Mouse (Mus musculus): ENCODE data around the gene Klk8.

Klk8 gene

DNA sequence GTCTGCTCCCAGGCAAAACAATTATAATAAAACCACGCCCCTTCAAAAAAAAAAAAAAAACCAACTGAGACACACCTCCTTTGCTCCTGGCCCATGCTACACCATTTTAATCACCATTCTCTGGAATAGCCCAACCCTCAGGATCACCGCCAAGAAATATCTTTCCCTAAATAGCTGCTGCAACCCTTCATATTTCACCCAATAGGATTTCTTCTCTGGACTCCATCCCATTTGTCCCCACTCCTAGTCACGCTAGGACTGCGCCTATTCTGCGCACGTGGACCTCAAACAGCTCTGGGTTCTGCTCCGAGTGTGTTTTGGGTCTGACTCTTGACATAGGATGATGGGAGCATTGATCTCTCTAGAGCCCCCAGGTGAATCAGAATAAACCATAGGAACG is 1.0 kb upstream of the Klk8 start:
- DNase-seq, result no peak

GRCm38 (mm10) chr7:43797844-43798462 is 576 bp downstream of the Klk8 start:
- peak; percentile 41 to 49 for DNase-seq

- DNase-seq, result no peak
Observed at GRCm38 (mm10) chr7:43799876-43800275, 2.5 kb downstream of the Klk8 start.

DNA sequence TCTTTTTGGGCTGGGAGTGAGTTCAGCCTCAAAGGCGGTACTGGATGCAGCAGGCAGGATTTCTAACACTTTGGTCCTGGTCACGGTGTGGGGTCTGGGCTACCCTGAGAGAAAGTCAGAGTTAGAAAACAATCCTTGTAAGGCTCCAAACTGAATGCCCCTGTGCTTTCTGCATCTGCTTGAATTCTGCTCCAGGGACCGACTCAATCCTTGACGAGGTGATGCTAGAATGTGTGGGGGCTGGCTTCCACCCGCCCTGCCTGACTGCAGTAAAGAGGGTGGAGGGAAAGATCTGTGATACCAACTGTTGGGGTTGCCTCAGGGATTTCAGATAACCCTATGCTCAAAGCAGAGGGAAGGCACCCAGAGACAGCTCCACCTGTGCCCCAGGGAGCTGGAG is 13.6 kb downstream of the Klk8 start, which contains the start of gene Klk7:
Klk7 (plus strand) TSS at position 301 of the 400 bp plus-strand sequence.
- DNase-seq, result no peak

- DNase-seq, result no peak
Observed at GRCm38 (mm10) chr7:43815211-43815610, 17.8 kb downstream of the Klk8 start.

GRCm38 (mm10) chr7:43816746-43817145 is 19.4 kb downstream of the Klk8 start:
- DNase-seq, result no peak

DNA sequence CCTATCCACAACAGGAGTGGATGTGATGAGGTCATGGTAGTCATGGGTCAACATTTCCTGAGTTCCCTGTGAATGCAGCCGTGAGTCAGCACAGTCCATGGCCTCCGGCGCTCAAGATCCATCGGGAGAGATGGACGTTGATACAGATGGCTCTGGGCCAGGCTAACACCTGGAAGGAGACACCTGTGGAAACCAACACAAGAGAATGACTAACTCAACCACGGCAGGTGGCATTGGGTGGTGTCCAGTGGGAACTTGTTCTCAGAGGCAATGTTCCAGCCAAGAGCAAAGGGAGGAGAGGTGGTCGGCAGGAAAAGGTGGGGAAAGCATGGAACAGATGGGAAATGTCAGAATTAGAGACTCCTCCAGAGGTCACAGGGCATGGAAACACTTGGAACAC is 24.2 kb downstream of the Klk8 start:
- DNase-seq, result no peak

DNA sequence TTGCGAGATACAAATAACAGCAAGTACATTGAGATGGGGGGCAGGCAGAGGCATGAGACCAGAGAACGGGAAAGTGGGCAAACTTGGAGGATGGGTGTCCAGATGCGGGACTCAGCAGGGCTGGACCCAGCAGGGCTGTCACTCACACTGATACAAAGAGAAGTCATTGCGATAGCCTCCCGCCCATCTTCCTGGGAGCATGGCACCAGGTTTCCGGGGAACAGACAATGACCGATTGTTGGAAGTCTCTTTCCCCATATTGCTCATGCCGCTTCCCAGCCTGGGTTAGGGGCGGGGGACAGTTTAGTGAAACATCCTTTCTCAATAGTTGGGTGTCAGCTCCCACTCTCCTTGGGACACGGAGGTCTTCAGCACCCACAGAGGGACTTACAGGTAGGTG is 26.8 kb downstream of the Klk8 start, which contains the start of gene Klk6:
Klk6 (plus strand) TSS at position 301 of the 400 bp plus-strand sequence.
- DNase-seq, result no peak

DNA sequence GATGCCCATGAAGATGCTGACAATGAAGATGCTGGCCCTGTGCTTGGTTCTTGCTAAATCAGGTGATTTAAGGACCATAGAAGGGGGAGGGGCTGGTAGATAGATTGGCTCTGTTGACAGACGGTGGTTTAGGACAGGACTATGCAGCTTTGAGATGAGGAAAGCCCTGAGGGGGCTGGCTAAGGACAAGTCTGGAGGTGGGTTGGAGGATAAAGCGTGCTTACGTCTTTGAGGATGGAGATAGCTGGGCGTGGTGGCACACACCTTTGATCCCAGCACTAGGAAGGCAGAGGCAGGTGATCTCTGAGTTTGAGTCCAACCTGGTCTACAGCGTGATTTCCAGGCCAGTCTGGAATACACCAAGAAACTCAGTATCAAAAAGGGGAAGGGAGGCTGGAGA is 28.7 kb downstream of the Klk8 start:
- no peak for DNase-seq

- DNase-seq, result no peak
Observed at GRCm38 (mm10) chr7:43827706-43828105, 30.3 kb downstream of the Klk8 start.

DNA sequence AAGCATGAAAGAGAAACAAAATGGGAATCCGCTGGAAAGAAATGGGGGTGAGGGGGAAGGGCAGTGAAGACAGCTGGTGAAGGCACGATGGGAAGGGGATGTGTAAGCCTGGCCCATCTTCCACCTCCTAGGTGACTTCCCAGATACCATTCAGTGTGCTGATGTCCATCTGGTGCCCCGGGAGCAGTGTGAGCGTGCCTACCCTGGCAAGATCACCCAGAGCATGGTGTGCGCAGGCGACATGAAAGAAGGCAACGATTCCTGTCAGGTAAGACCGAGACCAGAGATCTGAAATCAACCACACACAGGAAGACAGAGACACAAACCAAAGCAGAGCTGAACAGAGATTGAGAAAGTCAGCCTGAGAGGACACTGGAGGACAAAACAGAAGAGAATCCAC is 31.6 kb downstream of the Klk8 start:
- no peak for DNase-seq

DNA sequence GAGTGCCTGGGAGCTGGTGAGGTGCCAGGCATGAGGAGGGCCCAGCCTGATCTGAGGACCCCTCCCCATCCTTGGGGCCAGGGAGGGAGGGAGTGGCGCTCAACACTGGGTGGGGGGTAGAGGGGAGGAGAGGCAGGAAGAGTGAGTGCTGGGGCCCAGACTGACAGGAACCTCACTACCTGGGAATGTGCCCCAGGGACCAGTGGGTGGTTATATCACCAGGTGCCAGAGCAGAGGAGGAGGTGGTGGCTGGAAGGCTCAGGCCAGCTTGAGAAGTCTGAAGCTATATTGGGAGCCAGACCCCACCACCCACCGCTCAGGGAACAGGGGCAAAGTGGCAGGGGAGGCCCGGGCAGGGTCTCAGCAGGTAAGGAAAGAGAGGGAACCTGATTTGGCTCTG is 44.3 kb downstream of the Klk8 start, which contains the start of gene Klk5:
Klk5 (plus strand) TSS at position 271 of the 400 bp plus-strand sequence.
- no peak for DNase-seq

GRCm38 (mm10) chr7:43843801-43844200 is 46.4 kb downstream of the Klk8 start:
- DNase-seq, result no peak

- DNase-seq, result no peak
Observed at GRCm38 (mm10) chr7:43851616-43852015, 54.2 kb downstream of the Klk8 start.

Data from lung, postnatal 4 days (tissue).